Mouse (Mus musculus) testis, adult 2 months (tissue): Measurements from ENCODE around the gene Psap. TPM values are rescaled to one million over a fixed set of nuclear protein-coding genes. Genes with fewer than 3 reads are reported as not detected.

Experiments used
- H3K27ac ChIP-seq: fragments of 200-500 bp; 2 replicates; pipeline ENCODE4 v1.5.1; 2012; ENCODE audit warnings: low read depth, low read length; ENCODE audit not compliant: control insufficient read depth, insufficient read depth
- H3K27me3 ChIP-seq: fragments of 200-500 bp; 2 replicates; pipeline ENCODE4 v1.6.1; 2012; ENCODE audit warnings: mild to moderate bottlenecking, low read length, moderate library complexity; ENCODE audit not compliant: control insufficient read depth, insufficient read depth
- H3K36me3 ChIP-seq: fragments of 200-500 bp; 2 replicates; pipeline ENCODE4 v1.6.1; 2012; ENCODE audit warnings: mild to moderate bottlenecking, low read length; ENCODE audit not compliant: control insufficient read depth, insufficient read depth
- H3K4me1 ChIP-seq: fragments of 200-500 bp; 2 replicates; pipeline ENCODE4 v1.6.1; 2012; ENCODE audit warnings: low read length; ENCODE audit not compliant: control insufficient read depth, insufficient read depth
- H3K4me3 ChIP-seq: fragments of 200-500 bp; 2 replicates; pipeline ENCODE4 v1.5.1; 2012; ENCODE audit warnings: low read depth, mild to moderate bottlenecking, low read length, moderate library complexity, mixed read lengths; ENCODE audit not compliant: control insufficient read depth
- CTCF ChIP-seq: fragments of 200-500 bp; IDR thresholded peaks from 2 replicates; pipeline ENCODE4 v1.5.1; 2012; ENCODE audit warnings: low read depth, mild to moderate bottlenecking, inconsistent platforms, low read length, moderate library complexity; ENCODE audit not compliant: control insufficient read depth, insufficient read depth, insufficient replicate concordance
- POLR2A ChIP-seq: fragments of 200-500 bp; IDR thresholded peaks from 2 replicates; pipeline ENCODE4 v1.6.1; 2012; ENCODE audit warnings: low read depth, mild to moderate bottlenecking, inconsistent platforms, low read length, moderate library complexity; ENCODE audit not compliant: control insufficient read depth
- polyA plus RNA-seq: library from polyadenylated mRNA; depleted of rRNA; stranded (reverse); fragments of >200 nt; gene quantifications from 2 replicates; pipeline ENCODE4 v1.2.3, GENCODE M21; 2012; rRNA removed

Psap gene
- polyA plus RNA-seq, 1 experiment: 280 TPM

GRCm38 (mm10) chr10:60350077-60350804 lies 72.8 kb downstream of the Psap start:
- H3K4me1 ChIP-seq: peaks cover 10% of the 10 kb centered on the region
- TF ChIP-seq CTCF (no peak), POLR2A (no peak)
- no peak overlapping the region for H3K27ac ChIP-seq
- no peak overlapping the region for H3K4me3 ChIP-seq
- no peaks in the 10 kb centered on the region for H3K36me3 ChIP-seq
- H3K27me3 ChIP-seq: no peaks in the 10 kb centered on the region

- H3K27me3 ChIP-seq: no peaks in the 10 kb centered on the region
- H3K4me3 ChIP-seq: no peak overlapping the region
- TF ChIP-seq POLR2A (no peak), CTCF (no peak)
- H3K36me3 ChIP-seq: no peaks in the 10 kb centered on the region
- H3K4me1 ChIP-seq: peaks cover 10% of the 10 kb centered on the region
- H3K27ac ChIP-seq: no peak overlapping the region
Measured at GRCm38 (mm10) chr10:60350805-60351167, 73.4 kb downstream of the Psap start.

- TF ChIP-seq POLR2A: no peak
- TF ChIP-seq CTCF: no peak
- Histone ChIP-seq H3K27ac (no peak overlapping the region), H3K27me3 (no peaks in the 10 kb centered on the region), H3K36me3 (no peaks in the 10 kb centered on the region), H3K4me3 (no peak overlapping the region), H3K4me1 (peaks cover 10% of the 10 kb centered on the region)
Measured at GRCm38 (mm10) chr10:60351248-60351647, 73.8 kb downstream of the Psap start.

- no peak overlapping the region for H3K4me3 ChIP-seq
- no peak overlapping the region for H3K27ac ChIP-seq
Measured at GRCm38 (mm10) chr10:60351761-60352455, 74.5 kb downstream of the Psap start.

More at GRCm38 (mm10) chr10:60351761-60352455, 74.5 kb downstream of the Psap start:
- Histone ChIP-seq H3K27me3 (no peaks in the 10 kb centered on the region), H3K4me1 (peaks cover 10% of the 10 kb centered on the region), H3K36me3 (no peaks in the 10 kb centered on the region)
- TF ChIP-seq CTCF: no peak
- TF ChIP-seq POLR2A: no peak

Other genes starting within 250 kb of the Psap start
- gene Spock2, start 171.4 kb upstream of the Psap start, polyA plus RNA-seq: 50.8 and 63.9 TPM in 2 replicates
- 0.34 and 0.52 TPM in 2 replicates for gene Chst3, start 58.4 kb upstream of the Psap start, polyA plus RNA-seq
- 2.3 and 3.0 TPM in 2 replicates for gene Vsir, start 69.2 kb downstream of the Psap start, polyA plus RNA-seq
- gene Gm17455, start 122.1 kb downstream of the Psap start, polyA plus RNA-seq: not detected in 2 replicates